Mouse (Mus musculus) induced T-regulatory cell, adult 2 months (primary cell): ENCODE measurements around the gene Wdr59.

Source experiments
- DNase-seq: peaks from one replicate; pipeline ENCODE4 v3.0.0-alpha.2; 2012; ENCODE audit warnings: low read depth

The Wdr59 gene

DNA sequence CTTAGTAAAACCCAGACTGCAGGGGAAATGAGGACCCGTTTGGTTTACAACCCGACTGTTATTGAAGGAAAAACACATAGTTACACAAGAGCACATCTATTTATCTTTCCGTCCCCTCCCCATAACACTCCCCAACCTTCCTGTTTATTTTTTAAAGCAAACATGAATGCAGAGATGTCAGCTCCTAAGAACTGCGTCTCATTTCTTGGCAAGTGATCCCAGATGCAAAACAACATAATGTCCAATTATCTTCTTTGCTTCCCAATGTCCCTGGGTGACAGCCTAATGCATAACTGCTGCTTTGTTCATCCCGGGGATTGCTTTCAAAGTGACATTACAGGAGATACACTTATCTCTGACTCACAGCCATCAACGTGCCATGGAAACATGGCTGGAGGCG is 30.7 kb downstream of the Wdr59 start:
- DNase-seq = no peak

GRCm38 (mm10) chr8:111490034-111490591 is 31.8 kb downstream of the Wdr59 start:
- no peak for DNase-seq

- no peak for DNase-seq
These were observed 41.2 kb downstream of the Wdr59 start for GRCm38 (mm10) chr8:111480691-111481090.

GRCm38 (mm10) chr8:111477761-111478465 is 44.0 kb downstream of the Wdr59 start:
- DNase-seq = no peak

- no peak for DNase-seq
These were observed 50.3 kb downstream of the Wdr59 start for GRCm38 (mm10) chr8:111471526-111472081.

DNA sequence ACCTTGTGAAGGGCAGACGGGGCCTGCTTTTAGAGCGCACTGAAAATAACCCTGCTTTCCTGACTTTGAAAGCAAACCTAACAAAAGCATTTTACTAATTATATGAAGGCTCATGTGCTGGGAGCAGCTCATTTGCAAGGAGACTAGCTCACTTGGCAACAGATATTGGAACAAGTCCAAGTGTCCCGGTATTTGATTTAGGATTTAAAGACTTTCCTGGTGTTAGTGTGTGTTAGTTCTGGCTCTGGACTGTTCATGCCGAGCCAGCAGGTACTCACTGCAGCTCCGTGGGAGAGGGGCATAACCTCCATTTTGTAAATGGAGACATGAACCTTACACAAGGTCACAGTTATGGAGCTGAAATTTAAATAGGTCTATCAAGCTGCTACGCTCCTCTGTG is 52.9 kb downstream of the Wdr59 start:
- DNase-seq = no peak

- peak; percentile 48 for DNase-seq
These were observed 56.6 kb downstream of the Wdr59 start for GRCm38 (mm10) chr8:111465341-111465740.

GRCm38 (mm10) chr8:111464526-111464925 is 57.4 kb downstream of the Wdr59 start:
- DNase-seq = no peak

- peak; percentile 36 for DNase-seq
These were observed 72.2 kb downstream of the Wdr59 start for GRCm38 (mm10) chr8:111449671-111450070.

DNA sequence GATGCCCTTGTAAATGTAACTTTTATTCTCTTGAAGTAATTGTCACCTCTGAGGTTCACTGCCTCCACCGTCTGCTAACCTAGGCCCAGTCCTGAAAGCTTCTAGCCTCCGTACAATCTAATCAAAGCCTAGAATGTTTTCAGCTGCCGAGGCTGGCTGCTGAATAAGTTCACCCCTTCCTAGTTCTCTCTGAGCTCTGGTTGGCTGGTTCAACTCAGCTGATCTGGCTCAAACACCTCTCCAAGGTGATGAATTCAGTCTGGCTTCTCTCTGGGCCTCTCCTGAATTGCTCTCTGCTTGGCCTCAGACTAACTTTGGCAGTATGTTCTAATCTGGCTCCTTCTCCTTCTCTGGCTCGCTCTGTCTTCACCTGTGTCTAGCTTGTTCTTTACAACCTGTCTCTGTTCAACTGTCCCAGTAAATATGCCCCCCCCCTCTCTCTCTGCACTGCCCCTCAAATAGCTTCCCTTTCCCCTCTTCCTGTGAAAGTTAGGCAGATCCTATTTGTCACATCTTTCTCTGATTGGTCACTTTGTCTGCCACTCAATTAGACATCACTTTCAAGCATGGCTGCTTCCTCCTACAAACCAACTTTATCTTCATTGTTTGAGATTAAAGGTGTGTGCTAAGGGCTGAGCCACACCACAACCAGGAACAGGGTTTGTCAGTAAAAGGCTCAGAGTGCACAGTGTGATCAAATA is 75.8 kb downstream of the Wdr59 start:
- peak; percentile 16 for DNase-seq

GRCm38 (mm10) chr8:111445558-111445957 is 76.3 kb downstream of the Wdr59 start:
- peak; percentile 12 for DNase-seq

- DNase-seq = no peak
These were observed 77.6 kb downstream of the Wdr59 start for GRCm38 (mm10) chr8:111444245-111444644.

GRCm38 (mm10) chr8:111439189-111439588 is 82.7 kb downstream of the Wdr59 start:
- DNase-seq = peak; percentile 85

- DNase-seq = peak; percentile 62
These were observed 86.6 kb downstream of the Wdr59 start for GRCm38 (mm10) chr8:111435071-111435828.

DNA sequence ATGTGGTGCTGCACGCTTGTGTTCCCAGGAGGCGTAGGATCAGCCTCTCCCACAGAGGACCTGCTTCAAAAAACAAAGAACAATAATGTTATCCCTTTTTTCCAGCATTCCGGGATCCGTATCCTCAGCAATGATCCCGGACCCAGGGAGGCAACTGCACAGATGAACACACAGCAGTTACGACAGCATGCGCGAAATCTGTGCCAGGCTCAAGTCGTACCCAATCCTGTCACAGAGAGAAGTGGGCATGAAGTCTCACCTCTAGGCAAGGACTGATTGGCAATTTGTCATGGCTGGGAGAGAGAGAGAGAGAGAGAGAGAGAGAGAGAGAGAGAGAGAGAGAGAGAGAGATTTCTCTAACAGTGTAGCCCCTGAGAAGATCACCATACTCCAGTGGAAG is 97.2 kb downstream of the Wdr59 start:
- no peak for DNase-seq

DNA sequence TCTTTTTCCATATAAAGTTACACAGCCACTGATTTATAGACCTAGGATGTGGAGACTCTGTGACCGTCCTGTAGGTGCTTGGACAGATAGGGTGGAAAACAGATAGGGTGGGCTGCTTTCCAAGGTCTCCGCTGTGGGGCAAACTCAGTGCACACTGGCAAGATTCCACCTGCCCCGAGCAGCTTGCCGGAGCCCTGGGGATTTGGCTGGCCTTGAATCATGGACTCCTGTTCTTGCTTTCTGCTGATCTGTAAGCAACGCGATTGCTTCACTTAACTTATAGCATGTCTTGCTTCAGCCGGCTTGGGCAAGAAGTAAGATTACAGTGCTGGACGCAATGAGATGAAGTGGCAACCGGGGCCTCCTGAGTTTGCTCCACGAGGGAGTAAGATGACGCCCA is 97.7 kb downstream of the Wdr59 start:
- DNase-seq = no peak

DNA sequence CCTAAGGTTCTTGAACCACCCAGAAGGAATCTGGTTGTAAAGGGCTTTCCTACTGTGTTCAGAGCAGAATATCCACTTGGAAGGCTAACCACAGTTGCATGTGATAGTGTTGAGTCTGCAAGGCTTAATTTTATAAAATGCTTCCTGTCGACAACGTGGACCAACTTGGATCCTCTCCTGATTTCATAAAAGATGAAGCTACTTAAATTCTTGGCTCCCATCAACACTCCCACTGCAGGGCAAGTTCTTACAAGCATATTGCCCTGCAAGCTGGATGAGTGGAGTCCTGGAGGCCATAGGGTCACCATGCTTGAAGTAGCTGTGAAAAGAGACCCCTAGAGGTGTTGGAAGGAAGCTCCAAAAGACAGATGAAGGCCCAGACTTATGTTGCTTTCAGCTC is 99.3 kb downstream of the Wdr59 start:
- DNase-seq = no peak

- no peak for DNase-seq
These were observed 102.7 kb downstream of the Wdr59 start for GRCm38 (mm10) chr8:111419171-111419570.

DNA sequence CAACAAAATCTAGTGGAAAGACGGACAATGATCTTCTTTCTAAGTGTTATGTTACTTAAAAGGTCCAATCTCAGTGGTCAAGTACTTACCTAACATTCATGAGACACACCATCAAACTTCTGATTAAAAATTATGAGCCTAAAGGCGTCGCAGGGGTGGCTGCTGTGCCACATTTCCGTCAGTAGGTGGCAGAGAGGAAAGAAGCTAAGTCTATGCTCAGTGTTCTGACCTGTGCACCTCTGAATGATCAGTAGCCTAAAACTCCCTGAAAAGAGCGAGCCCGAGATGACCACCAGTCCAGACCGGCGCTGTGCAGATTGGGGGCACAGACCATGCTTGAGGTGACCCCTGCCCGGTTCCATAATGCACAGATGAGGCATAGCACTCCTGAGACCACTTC is 103.3 kb downstream of the Wdr59 start:
- peak; percentile 73 for DNase-seq

- DNase-seq = no peak
These were observed 104.7 kb downstream of the Wdr59 start for GRCm38 (mm10) chr8:111417222-111417621.

DNA sequence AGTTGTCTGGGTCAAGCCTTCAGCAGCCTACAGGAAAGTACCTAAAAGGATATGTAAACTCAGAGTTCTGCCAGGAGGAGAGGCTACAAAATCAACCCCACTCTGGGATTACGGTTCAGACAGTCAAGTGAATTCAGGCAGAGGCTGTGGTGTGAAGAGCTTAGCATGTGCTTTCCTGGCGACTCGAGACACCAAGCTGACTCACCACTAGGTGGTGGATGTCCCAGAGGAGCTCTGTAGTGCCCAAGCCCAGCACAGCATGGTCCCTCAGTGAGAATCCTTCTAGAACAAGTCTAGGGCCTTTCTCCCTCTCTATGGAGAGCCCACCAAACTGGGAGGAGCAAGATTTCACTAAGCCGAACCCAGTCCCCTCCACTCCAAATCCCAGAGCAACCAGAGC is 118.5 kb downstream of the Wdr59 start:
- peak; percentile 49 for DNase-seq
